Mouse (Mus musculus): ENCODE measurements around the gene Serpina9.

- TF ChIP-seq CTCF (conservative IDR thresholded peaks at IDR 0.05; ENCODE audit: low read length), result no peak
- no peak for TF ChIP-seq NANOG (IDR thresholded peaks at IDR 0.05; ENCODE audit: borderline replicate concordance, low read length)
- TF ChIP-seq POU5F1 (IDR thresholded peaks at IDR 0.05; ENCODE audit: borderline replicate concordance, low read length), result no peak
These were observed at the start of gene Serpina9 for GRCm38 (mm10) chr12:104013620-104014019.

Measured in E14TG2a.4 (cell line).